Mouse (Mus musculus) heart, embryonic 10.5 days (tissue): ENCODE data around the gene Psmb11. TPM values are rescaled to one million over a fixed set of nuclear protein-coding genes. Genes with fewer than 3 reads are reported as not detected.

Experiments
- DNase-seq: peaks from one replicate; pipeline ENCODE4 v3.0.0-alpha.2; 2017; ENCODE audit warnings: low spot score
- H3K27ac ChIP-seq: fragments of 300-500 bp; sonication (generic); 2 replicates; pipeline ENCODE4 v1.5.1; 2016; ENCODE audit warnings: mild to moderate bottlenecking
- H3K27me3 ChIP-seq: fragments of 300-500 bp; sonication (generic); 2 replicates; pipeline ENCODE4 v1.6.1; 2016; ENCODE audit warnings: mild to moderate bottlenecking; ENCODE audit not compliant: poor library complexity, insufficient read depth, severe bottlenecking
- H3K36me3 ChIP-seq: fragments of 300-500 bp; sonication (generic); 2 replicates; pipeline ENCODE4 v1.6.1; 2016; ENCODE audit warnings: mild to moderate bottlenecking, moderate library complexity
- H3K4me1 ChIP-seq: fragments of 300-500 bp; sonication (generic); 2 replicates; pipeline ENCODE4 v1.6.1; 2016; ENCODE audit warnings: mild to moderate bottlenecking
- H3K4me3 ChIP-seq: fragments of 300-500 bp; sonication (generic); 2 replicates; pipeline ENCODE4 v1.5.1; 2016; ENCODE audit warnings: mild to moderate bottlenecking, moderate library complexity
- H3K9me3 ChIP-seq: fragments of 300-500 bp; sonication (generic); 2 replicates; pipeline ENCODE4 v1.6.1; 2016; ENCODE audit warnings: mild to moderate bottlenecking, moderate library complexity
- WGBS: fragments of 180-500 bp; shearing (Covaris S2); methylation state at CpG from one replicate; pipeline ENCODE4 v1.1.7; 2016; 5-methylcytosine and 5-hydroxymethylcytosine counted together
- polyA plus RNA-seq: library from polyadenylated mRNA; unstranded; fragments of >200 nt; fragmentation: Nextera tagmentation; extraction: Ambion mirVana; gene quantifications from 2 replicates; pipeline ENCODE4 v1.2.1, GENCODE M21; 2016

Gene Psmb11
- polyA plus RNA-seq: not detected in 2 replicates

GRCm38 (mm10) chr14:54621133-54621532 lies at the start of gene Psmb11:
Gene Psmb11 (plus strand): TSS chr14:54621433.
- H3K9me3 ChIP-seq: no peaks in the 10 kb centered on the region
- no peak within 1 kb of the TSS for H3K27ac ChIP-seq
- WGBS: 94% methylated on average over 1 of the region's 1 CpGs
- peaks cover 5% of the 10 kb centered on the region for H3K36me3 ChIP-seq
- H3K4me1 ChIP-seq: peaks cover 14% of the 10 kb centered on the region; the same call in 1 of the 2 replicates
- H3K4me3 ChIP-seq: no peak within 1 kb of the TSS
- peaks cover 16% of the 10 kb centered on the region; the same call in 1 of the 2 replicates for H3K27me3 ChIP-seq
- no peak for DNase-seq

- WGBS: 66% methylated on average over 4 of the region's 4 CpGs
- Histone ChIP-seq H3K36me3 (peaks cover 66% of the 10 kb centered on the region), H3K27ac (peak overlapping the region; percentile 95), H3K27me3 (no peaks in the 10 kb centered on the region), H3K4me3 (peak overlapping the region; percentile 93), H3K4me1 (peaks cover 65% of the 10 kb centered on the region), H3K9me3 (no peaks in the 10 kb centered on the region)
- DNase-seq: no peak
Observed at GRCm38 (mm10) chr14:54572122-54572521, 49.1 kb upstream of the Psmb11 start.

GRCm38 (mm10) chr14:54572790-54573736 lies 48.2 kb upstream of the Psmb11 start:
- Histone ChIP-seq H3K4me1 (peaks cover 65% of the 10 kb centered on the region), H3K27me3 (no peaks in the 10 kb centered on the region), H3K9me3 (no peaks in the 10 kb centered on the region), H3K36me3 (peaks cover 57% of the 10 kb centered on the region), H3K4me3 (peak overlapping the region; percentile 93), H3K27ac (peak overlapping the region; percentile 95)
- 5% methylated on average over 13 of the region's 14 CpGs for WGBS
- DNase-seq: peak; percentile 96

- DNase-seq: no peak
- 13% methylated on average over 4 of the region's 4 CpGs for WGBS
- H3K4me1 ChIP-seq: peaks cover 66% of the 10 kb centered on the region
- no peaks in the 10 kb centered on the region for H3K9me3 ChIP-seq
- no peaks in the 10 kb centered on the region for H3K27me3 ChIP-seq
- H3K36me3 ChIP-seq: peaks cover 45% of the 10 kb centered on the region
- H3K4me3 ChIP-seq: peak overlapping the region; percentile 93
- peak overlapping the region; percentile 95 for H3K27ac ChIP-seq
Observed at GRCm38 (mm10) chr14:54574253-54574652, 47.0 kb upstream of the Psmb11 start.

GRCm38 (mm10) chr14:54575031-54575430 lies 46.2 kb upstream of the Psmb11 start:
- Histone ChIP-seq H3K27ac (peak overlapping the region; percentile 95), H3K36me3 (peaks cover 37% of the 10 kb centered on the region), H3K9me3 (no peaks in the 10 kb centered on the region), H3K4me3 (peak overlapping the region; percentile 93), H3K4me1 (peaks cover 58% of the 10 kb centered on the region), H3K27me3 (no peaks in the 10 kb centered on the region)
- WGBS: under 1% methylated on average over 8 of the region's 8 CpGs
- no peak for DNase-seq

GRCm38 (mm10) chr14:54575631-54576030 lies 45.6 kb upstream of the Psmb11 start:
- peak overlapping the region; percentile 95 for H3K27ac ChIP-seq
- H3K27me3 ChIP-seq: no peaks in the 10 kb centered on the region
- H3K4me1 ChIP-seq: peaks cover 54% of the 10 kb centered on the region
- DNase-seq: peak; percentile 93
- peaks cover 32% of the 10 kb centered on the region for H3K36me3 ChIP-seq
- under 1% methylated on average over 39 of the region's 39 CpGs for WGBS
- H3K4me3 ChIP-seq: peak overlapping the region; percentile 93
- H3K9me3 ChIP-seq: no peaks in the 10 kb centered on the region

GRCm38 (mm10) chr14:54576241-54577088 lies 44.8 kb upstream of the Psmb11 start:
- no peak for DNase-seq
- Histone ChIP-seq H3K4me1 (peaks cover 47% of the 10 kb centered on the region), H3K27ac (peak overlapping the region; percentile 95), H3K27me3 (no peaks in the 10 kb centered on the region), H3K9me3 (no peaks in the 10 kb centered on the region), H3K4me3 (peak overlapping the region; percentile 93), H3K36me3 (peaks cover 24% of the 10 kb centered on the region)
- under 1% methylated on average over 84 of the region's 84 CpGs for WGBS

GRCm38 (mm10) chr14:54577089-54577982 lies 43.9 kb upstream of the Psmb11 start, which contains the start of gene Ajuba:
Gene Ajuba (minus strand): TSS chr14:54577558.
- H3K4me3 ChIP-seq: peak within 1 kb of the TSS; percentile 93
- peaks cover 39% of the 10 kb centered on the region for H3K4me1 ChIP-seq
- no peaks in the 10 kb centered on the region for H3K27me3 ChIP-seq
- H3K27ac ChIP-seq: peak within 1 kb of the TSS; percentile 95
- WGBS: under 1% methylated on average over 66 of the region's 66 CpGs
- peak; percentile 96 for DNase-seq
- no peaks in the 10 kb centered on the region for H3K9me3 ChIP-seq
- H3K36me3 ChIP-seq: peaks cover 15% of the 10 kb centered on the region

GRCm38 (mm10) chr14:54578063-54578462 lies 43.2 kb upstream of the Psmb11 start:
- no peak for DNase-seq
- 1% methylated on average over 10 of the region's 10 CpGs for WGBS
- peak overlapping the region; percentile 95 for H3K27ac ChIP-seq

GRCm38 (mm10) chr14:54579638-54580037 lies 41.6 kb upstream of the Psmb11 start:
- H3K4me1 ChIP-seq: peaks cover 18% of the 10 kb centered on the region
- DNase-seq: no peak
- H3K4me3 ChIP-seq: no peak overlapping the region
- H3K27me3 ChIP-seq: no peaks in the 10 kb centered on the region
- H3K9me3 ChIP-seq: no peaks in the 10 kb centered on the region
- WGBS: 81% methylated on average over 7 of the region's 7 CpGs
- peaks cover 13% of the 10 kb centered on the region for H3K36me3 ChIP-seq
- H3K27ac ChIP-seq: no peak overlapping the region

More at GRCm38 (mm10) chr14:54578063-54578462, 43.2 kb upstream of the Psmb11 start:
- Histone ChIP-seq H3K4me1 (peaks cover 34% of the 10 kb centered on the region), H3K27me3 (no peaks in the 10 kb centered on the region), H3K9me3 (no peaks in the 10 kb centered on the region), H3K36me3 (peaks cover 16% of the 10 kb centered on the region), H3K4me3 (peak overlapping the region; percentile 93)

- Histone ChIP-seq H3K27me3 (no peaks in the 10 kb centered on the region), H3K4me1 (peaks cover 10% of the 10 kb centered on the region), H3K9me3 (no peaks in the 10 kb centered on the region), H3K4me3 (no peak overlapping the region), H3K36me3 (peaks cover 23% of the 10 kb centered on the region), H3K27ac (no peak overlapping the region)
- no peak for DNase-seq
- 84% methylated on average over 9 of the region's 9 CpGs for WGBS
Observed at GRCm38 (mm10) chr14:54582536-54582935, 38.7 kb upstream of the Psmb11 start.
